Mouse (Mus musculus): Measurements from ENCODE around the gene Scfd2. TPM values are rescaled to one million over a fixed set of nuclear protein-coding genes. Genes with fewer than 3 reads are reported as not detected.

The Scfd2 gene
- polyA plus RNA-seq, 1 experiment from 2014 or later = 17.2 TPM

- no peaks in the 10 kb centered on the region for H3K9me3 ChIP-seq
- 44% methylated on average over 7 of the region's 7 CpGs for WGBS
- no peak overlapping the region for H3K4me3 ChIP-seq
- H3K27ac ChIP-seq = no peak overlapping the region
- no peaks in the 10 kb centered on the region for H3K27me3 ChIP-seq
- peaks cover 56% of the 10 kb centered on the region for H3K4me1 ChIP-seq
- ATAC-seq (ENCODE audit: insufficient number of reproducible peaks, insufficient read depth, low FRiP score, low TSS enrichment, low read depth) = no peak
- no peaks in the 10 kb centered on the region for H3K36me3 ChIP-seq
- no peak overlapping the region for H3K9ac ChIP-seq
- H3K4me2 ChIP-seq = no peak overlapping the region
These were observed 323.1 kb downstream of the Scfd2 start for GRCm38 (mm10) chr5:74208438-74208837.

GRCm38 (mm10) chr5:74207209-74207608, 324.4 kb downstream of the Scfd2 start:
- peaks cover 58% of the 10 kb centered on the region for H3K4me1 ChIP-seq
- no peak overlapping the region for H3K4me2 ChIP-seq
- no peak for ATAC-seq (ENCODE audit: insufficient number of reproducible peaks, insufficient read depth, low FRiP score, low TSS enrichment, low read depth)
- H3K27me3 ChIP-seq = no peaks in the 10 kb centered on the region
- no peak overlapping the region for H3K27ac ChIP-seq
- no peaks in the 10 kb centered on the region for H3K36me3 ChIP-seq
- 79% methylated on average over 3 of the region's 3 CpGs for WGBS
- H3K4me3 ChIP-seq = no peak overlapping the region
- no peak overlapping the region for H3K9ac ChIP-seq
- H3K9me3 ChIP-seq = no peaks in the 10 kb centered on the region

GRCm38 (mm10) chr5:74206649-74207048, 324.9 kb downstream of the Scfd2 start:
- no peak for ATAC-seq (ENCODE audit: insufficient number of reproducible peaks, insufficient read depth, low FRiP score, low TSS enrichment, low read depth)
- Histone ChIP-seq H3K9ac (no peak overlapping the region), H3K4me3 (no peak overlapping the region), H3K9me3 (no peaks in the 10 kb centered on the region), H3K4me1 (peaks cover 63% of the 10 kb centered on the region), H3K36me3 (no peaks in the 10 kb centered on the region), H3K4me2 (no peak overlapping the region), H3K27ac (no peak overlapping the region), H3K27me3 (no peaks in the 10 kb centered on the region)
- whole genome bisulfite sequencing = 90% methylated on average over 7 of the region's 7 CpGs

GRCm38 (mm10) chr5:74206038-74206437, 325.5 kb downstream of the Scfd2 start:
- H3K36me3 ChIP-seq = no peaks in the 10 kb centered on the region
- H3K4me2 ChIP-seq = no peak overlapping the region
- no peak overlapping the region for H3K27ac ChIP-seq
- no peaks in the 10 kb centered on the region for H3K9me3 ChIP-seq
- H3K9ac ChIP-seq = no peak overlapping the region
- peaks cover 63% of the 10 kb centered on the region for H3K4me1 ChIP-seq
- H3K27me3 ChIP-seq = no peaks in the 10 kb centered on the region
- ATAC-seq (ENCODE audit: insufficient number of reproducible peaks, insufficient read depth, low FRiP score, low TSS enrichment, low read depth) = no peak
- 90% methylated on average over 7 of the region's 7 CpGs for WGBS
- no peak overlapping the region for H3K4me3 ChIP-seq

- H3K9ac ChIP-seq = 0 out of 2 replicates have a peak overlapping the region, but pooled peaks have one; percentile 27
- 0 out of 2 replicates have a peak, but pooled peaks cover 1% of the 10 kb centered on the region for H3K36me3 ChIP-seq
- no peaks in the 10 kb centered on the region for H3K27me3 ChIP-seq
- ATAC-seq (ENCODE audit: insufficient number of reproducible peaks, insufficient read depth, low FRiP score, low TSS enrichment, low read depth) = no peak
- H3K4me2 ChIP-seq = no peak overlapping the region
- peaks cover 65% of the 10 kb centered on the region for H3K4me1 ChIP-seq
- no peaks in the 10 kb centered on the region for H3K9me3 ChIP-seq
- 28% methylated on average over 8 of the region's 8 CpGs for WGBS
- peak overlapping the region; percentile 64 for H3K27ac ChIP-seq
- no peak overlapping the region for H3K4me3 ChIP-seq
These were observed 326.1 kb downstream of the Scfd2 start for GRCm38 (mm10) chr5:74205509-74205908.

GRCm38 (mm10) chr5:74204465-74204864, 327.1 kb downstream of the Scfd2 start:
- H3K36me3 ChIP-seq = peaks cover 12% of the 10 kb centered on the region
- no peak overlapping the region for H3K4me2 ChIP-seq
- H3K4me3 ChIP-seq = no peak overlapping the region
- H3K4me1 ChIP-seq = peaks cover 65% of the 10 kb centered on the region
- H3K9ac ChIP-seq = no peak overlapping the region
- H3K9me3 ChIP-seq = no peaks in the 10 kb centered on the region
- H3K27ac ChIP-seq = peak overlapping the region; percentile 39; the same call in 1 of the 2 replicates
- H3K27me3 ChIP-seq = no peaks in the 10 kb centered on the region
- 33% methylated on average over 5 of the region's 5 CpGs for WGBS
- ATAC-seq (ENCODE audit: insufficient number of reproducible peaks, insufficient read depth, low FRiP score, low TSS enrichment, low read depth) = no peak

- H3K9ac ChIP-seq = no peak overlapping the region
- WGBS = 72% methylated on average over 4 of the region's 4 CpGs
- peak overlapping the region; percentile 91 for H3K27ac ChIP-seq
- H3K27me3 ChIP-seq = no peaks in the 10 kb centered on the region
- ATAC-seq (ENCODE audit: insufficient number of reproducible peaks, insufficient read depth, low FRiP score, low TSS enrichment, low read depth) = no peak
- H3K4me2 ChIP-seq = no peak overlapping the region
- H3K9me3 ChIP-seq = no peaks in the 10 kb centered on the region
- no peak overlapping the region for H3K4me3 ChIP-seq
- peaks cover 70% of the 10 kb centered on the region for H3K4me1 ChIP-seq
- peaks cover 30% of the 10 kb centered on the region for H3K36me3 ChIP-seq
These were observed 329.0 kb downstream of the Scfd2 start for GRCm38 (mm10) chr5:74202515-74202914.

GRCm38 (mm10) chr5:74201570-74202357, 329.8 kb downstream of the Scfd2 start:
- 26% methylated on average over 10 of the region's 10 CpGs for WGBS

GRCm38 (mm10) chr5:74200481-74200880, 331.1 kb downstream of the Scfd2 start:
- no peaks in the 10 kb centered on the region for H3K9me3 ChIP-seq
- no peaks in the 10 kb centered on the region for H3K27me3 ChIP-seq
- H3K36me3 ChIP-seq = peaks cover 36% of the 10 kb centered on the region
- WGBS = 72% methylated on average over 8 of the region's 8 CpGs
- H3K4me2 ChIP-seq = peak overlapping the region; percentile 83
- no peak for ATAC-seq (ENCODE audit: insufficient number of reproducible peaks, insufficient read depth, low FRiP score, low TSS enrichment, low read depth)
- no peak overlapping the region for H3K9ac ChIP-seq
- H3K4me3 ChIP-seq = no peak overlapping the region
- H3K27ac ChIP-seq = peak overlapping the region; percentile 91
- H3K4me1 ChIP-seq = peaks cover 70% of the 10 kb centered on the region

More at GRCm38 (mm10) chr5:74201570-74202357, 329.8 kb downstream of the Scfd2 start:
- Histone ChIP-seq H3K27ac (peak overlapping the region; percentile 91), H3K4me2 (peak overlapping the region; percentile 83), H3K27me3 (no peaks in the 10 kb centered on the region), H3K36me3 (peaks cover 36% of the 10 kb centered on the region), H3K4me3 (no peak overlapping the region), H3K9ac (0 out of 2 replicates have a peak overlapping the region, but pooled peaks have one; percentile 36), H3K4me1 (peaks cover 76% of the 10 kb centered on the region), H3K9me3 (no peaks in the 10 kb centered on the region)
- ATAC-seq (ENCODE audit: insufficient number of reproducible peaks, insufficient read depth, low FRiP score, low TSS enrichment, low read depth) = peak; percentile 80

- Histone ChIP-seq H3K4me2 (peak overlapping the region; percentile 83), H3K36me3 (peaks cover 36% of the 10 kb centered on the region), H3K9ac (peak overlapping the region; percentile 96), H3K27me3 (no peaks in the 10 kb centered on the region), H3K4me3 (peak overlapping the region; percentile 75), H3K27ac (peak overlapping the region; percentile 91), H3K4me1 (peaks cover 68% of the 10 kb centered on the region), H3K9me3 (no peaks in the 10 kb centered on the region)
- ATAC-seq (ENCODE audit: insufficient number of reproducible peaks, insufficient read depth, low FRiP score, low TSS enrichment, low read depth) = no peak
- WGBS = 63% methylated on average over 13 of the region's 13 CpGs
These were observed 331.8 kb downstream of the Scfd2 start for GRCm38 (mm10) chr5:74199793-74200192.

- WGBS = 68% methylated on average over 11 of the region's 11 CpGs
These were observed 333.1 kb downstream of the Scfd2 start for GRCm38 (mm10) chr5:74198446-74198845.

More at GRCm38 (mm10) chr5:74198446-74198845, 333.1 kb downstream of the Scfd2 start:
- Histone ChIP-seq H3K36me3 (peaks cover 36% of the 10 kb centered on the region), H3K4me2 (peak overlapping the region; percentile 83), H3K9me3 (no peaks in the 10 kb centered on the region), H3K27ac (peak overlapping the region; percentile 91), H3K4me1 (peaks cover 76% of the 10 kb centered on the region), H3K27me3 (no peaks in the 10 kb centered on the region), H3K9ac (peak overlapping the region; percentile 96), H3K4me3 (peak overlapping the region; percentile 75)
- no peak for ATAC-seq (ENCODE audit: insufficient number of reproducible peaks, insufficient read depth, low FRiP score, low TSS enrichment, low read depth)

Data from embryonic facial prominence, embryonic 13.5 days (tissue).